Mouse (Mus musculus): ENCODE data around the gene Rabepk. TPM values are rescaled to one million over a fixed set of nuclear protein-coding genes. Genes with fewer than 3 reads are reported as not detected.
"Not testable (repeated sequence)": the region's sequence is repeated elsewhere in the genome, so short reads cannot be mapped to it uniquely, and the experiment has no call there.

The Rabepk gene
- total RNA-seq, 2 experiments from 2014 or later, result 11.4 to 18.5 TPM

- ATAC-seq (ENCODE audit: poor library complexity, severe bottlenecking), result no peak
These were observed 28.8 kb downstream of the Rabepk start for GRCm38 (mm10) chr2:34770951-34771350.

- ATAC-seq (ENCODE audit: poor library complexity, severe bottlenecking), result no peak
These were observed 29.7 kb downstream of the Rabepk start for GRCm38 (mm10) chr2:34770049-34770448.

- ATAC-seq (ENCODE audit: poor library complexity, severe bottlenecking), result no peak
These were observed 34.9 kb downstream of the Rabepk start for GRCm38 (mm10) chr2:34764801-34765200.

- no peak for ATAC-seq (ENCODE audit: poor library complexity, severe bottlenecking)
These were observed 36.8 kb downstream of the Rabepk start for GRCm38 (mm10) chr2:34762872-34763271.

- no peak for ATAC-seq (ENCODE audit: poor library complexity, severe bottlenecking)
These were observed 37.5 kb downstream of the Rabepk start for GRCm38 (mm10) chr2:34762174-34762573.

GRCm38 (mm10) chr2:34761272-34761671 lies 38.4 kb downstream of the Rabepk start:
- not testable (repeated sequence) for ATAC-seq (ENCODE audit: poor library complexity, severe bottlenecking)

- ATAC-seq (ENCODE audit: poor library complexity, severe bottlenecking), result no peak
These were observed 42.4 kb downstream of the Rabepk start for GRCm38 (mm10) chr2:34757341-34757740.

GRCm38 (mm10) chr2:34754551-34755358 lies 45.0 kb downstream of the Rabepk start, which contains the start of gene Gapvd1:
Gene Gapvd1, minus strand, starts transcription at chr2:34755232.
- peak; percentile 28; the same call in 1 of the 2 replicates for ATAC-seq (ENCODE audit: poor library complexity, severe bottlenecking)

GRCm38 (mm10) chr2:34753811-34754550 lies 45.7 kb downstream of the Rabepk start:
- peak; percentile 88 for ATAC-seq (ENCODE audit: poor library complexity, severe bottlenecking)

- ATAC-seq (ENCODE audit: poor library complexity, severe bottlenecking), result no peak
These were observed 49.5 kb downstream of the Rabepk start for GRCm38 (mm10) chr2:34750245-34750644.

- ATAC-seq (ENCODE audit: poor library complexity, severe bottlenecking), result no peak
These were observed 51.2 kb downstream of the Rabepk start for GRCm38 (mm10) chr2:34748479-34748878.

- ATAC-seq (ENCODE audit: poor library complexity, severe bottlenecking), result no peak
These were observed 54.0 kb downstream of the Rabepk start for GRCm38 (mm10) chr2:34745673-34746072.

- no peak for ATAC-seq (ENCODE audit: poor library complexity, severe bottlenecking)
These were observed 55.2 kb downstream of the Rabepk start for GRCm38 (mm10) chr2:34744476-34744875.

- no peak for ATAC-seq (ENCODE audit: poor library complexity, severe bottlenecking)
These were observed 57.0 kb downstream of the Rabepk start for GRCm38 (mm10) chr2:34742675-34743074.

- ATAC-seq (ENCODE audit: poor library complexity, severe bottlenecking), result peak; percentile 33; the same call in 1 of the 2 replicates
These were observed 58.1 kb downstream of the Rabepk start for GRCm38 (mm10) chr2:34741390-34742159.

- no peak for ATAC-seq (ENCODE audit: poor library complexity, severe bottlenecking)
These were observed 59.9 kb downstream of the Rabepk start for GRCm38 (mm10) chr2:34739684-34740391.

GRCm38 (mm10) chr2:34737911-34738310 lies 61.8 kb downstream of the Rabepk start:
- no peak for ATAC-seq (ENCODE audit: poor library complexity, severe bottlenecking)

GRCm38 (mm10) chr2:34736626-34737025 lies 63.1 kb downstream of the Rabepk start:
- ATAC-seq (ENCODE audit: poor library complexity, severe bottlenecking), result no peak

Measured in megakaryocyte, adult 5-6 weeks (primary cell).